Mouse (Mus musculus) heart, embryonic 13.5 days (tissue): Measurements from ENCODE around the gene Gm21996. TPM values are rescaled to one million over a fixed set of nuclear protein-coding genes. Genes with fewer than 3 reads are reported as not detected.
"Not testable (repeated sequence)": the region's sequence is repeated elsewhere in the genome, so short reads cannot be mapped to it uniquely, and the experiment has no call there.

ENCODE experiments used
- ATAC-seq: fragments of 200-750 bp; cut with Nextera tagmentation; 2 replicates; pipeline ENCODE4 v1.8.0; 2017; ENCODE audit warnings: moderate TSS enrichment; ENCODE audit not compliant: insufficient number of reproducible peaks, low FRiP score, low TSS enrichment; ENCODE audit errors: extremely low read depth
- H3K27ac ChIP-seq: fragments of 300-500 bp; sonication (generic); replicated peaks from 2 replicates; pipeline ENCODE4 v1.5.1; 2015; ENCODE audit warnings: moderate library complexity, mild to moderate bottlenecking, inconsistent platforms
- H3K27me3 ChIP-seq: fragments of 300-500 bp; sonication (generic); replicated peaks from 2 replicates; pipeline ENCODE4 v1.6.1; 2015; ENCODE audit warnings: mild to moderate bottlenecking, inconsistent platforms
- H3K36me3 ChIP-seq: fragments of 300-500 bp; sonication (generic); 2 replicates; pipeline ENCODE4 v1.6.1; 2015; ENCODE audit warnings: mild to moderate bottlenecking, inconsistent platforms
- H3K4me1 ChIP-seq: fragments of 300-500 bp; sonication (generic); 2 replicates; pipeline ENCODE4 v1.6.1; 2015; ENCODE audit warnings: inconsistent platforms
- H3K4me2 ChIP-seq: fragments of 300-500 bp; sonication (generic); 2 replicates; pipeline ENCODE4 v1.6.1; 2015; ENCODE audit warnings: inconsistent platforms, mild to moderate bottlenecking, moderate library complexity
- H3K4me3 ChIP-seq: fragments of 300-500 bp; sonication (generic); 2 replicates; pipeline ENCODE4 v1.5.1; 2015; ENCODE audit warnings: moderate library complexity, mild to moderate bottlenecking, inconsistent platforms
- H3K9ac ChIP-seq: fragments of 300-500 bp; sonication (generic); 2 replicates; pipeline ENCODE4 v1.6.1; 2015; ENCODE audit warnings: inconsistent platforms, mild to moderate bottlenecking, moderate library complexity
- H3K9me3 ChIP-seq: fragments of 300-500 bp; sonication (generic); 2 replicates; pipeline ENCODE4 v1.6.1; 2016; ENCODE audit warnings: inconsistent platforms
- WGBS: fragments of 180-500 bp; shearing (Covaris S2); methylation state at CpG from one replicate; pipeline ENCODE4 v1.1.7; 2015; ENCODE audit warnings: mixed read lengths; 5-methylcytosine and 5-hydroxymethylcytosine counted together
- polyA plus RNA-seq: library from polyadenylated mRNA; unstranded; fragments of >200 nt; fragmentation: Nextera tagmentation; extraction: Ambion mirVana; gene quantifications from 2 replicates; pipeline ENCODE4 v1.2.1, GENCODE M21; 2015

Gm21996 gene
- polyA plus RNA-seq = not detected in 2 replicates

DNA sequence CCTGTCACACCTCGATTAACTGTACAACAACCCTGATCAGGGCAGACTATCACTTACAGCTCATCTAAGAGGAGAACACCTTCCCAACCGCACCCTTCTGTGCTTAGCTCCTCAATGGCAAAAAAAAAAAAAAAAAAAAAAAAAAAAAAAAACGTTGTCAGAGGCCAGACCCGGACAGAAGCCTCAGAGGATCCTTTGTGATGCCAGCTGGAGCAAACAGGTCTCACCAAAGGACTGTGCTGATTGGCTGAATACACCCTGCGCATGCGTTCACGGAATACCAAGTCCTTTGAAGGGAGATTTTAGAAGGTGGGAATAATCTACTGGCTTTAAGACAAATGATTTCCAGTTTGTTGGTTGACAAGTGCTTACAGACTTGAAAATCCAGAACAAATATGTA is at the start of gene Gm21996:
Gene Gm21996 (minus strand): TSS at position 101 of the 400 bp plus-strand sequence.
- not testable (repeated sequence) for H3K27ac ChIP-seq, H3K4me2 ChIP-seq, ATAC-seq, H3K9ac ChIP-seq, H3K9me3 ChIP-seq, H3K27me3 ChIP-seq, H3K4me3 ChIP-seq, H3K36me3 ChIP-seq, H3K4me1 ChIP-seq
- WGBS = no CpG with 5 or more reads among the region's 7 CpGs
